Mouse (Mus musculus): ENCODE measurements around the gene Kdm5a.

DNA sequence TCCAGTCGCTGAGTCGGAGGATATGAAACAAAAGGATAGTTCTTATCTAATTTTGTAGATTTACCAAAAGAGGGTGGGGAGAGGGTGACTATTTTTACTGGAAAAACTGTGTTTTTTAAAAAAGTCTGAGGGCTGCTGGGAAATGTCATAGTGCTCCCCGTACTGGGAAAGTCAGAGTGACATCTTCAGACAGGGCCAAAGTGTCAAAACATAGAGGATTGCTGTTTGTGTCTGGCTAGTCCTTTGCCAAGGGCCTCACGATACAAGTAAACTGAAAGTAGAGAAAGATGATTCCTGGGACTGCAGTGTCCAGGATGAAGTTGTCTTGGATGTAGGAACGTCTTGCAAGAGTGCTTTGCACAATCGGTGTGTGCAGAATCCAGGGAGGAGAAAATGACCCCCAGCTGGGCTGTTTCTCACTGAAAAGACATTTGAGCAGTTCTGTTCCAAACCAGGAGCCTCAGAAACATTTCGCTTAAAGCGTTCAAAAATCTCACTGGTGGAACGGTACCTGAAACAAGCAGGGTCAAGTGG, 100.5 kb downstream of the Kdm5a start:
- TF ChIP-seq POLR2A (IDR thresholded peaks at IDR 0.05; ENCODE audit: extremely low read depth, insufficient read depth, low read length), result no peak
- no peak for TF ChIP-seq CTCF (IDR thresholded peaks at IDR 0.05; ENCODE audit: extremely low read depth, insufficient read depth, low read length)
